Mouse (Mus musculus): Measurements from ENCODE around the gene Gm28845. TPM values are rescaled to one million over a fixed set of nuclear protein-coding genes. Genes with fewer than 3 reads are reported as not detected.

The Gm28845 gene
- polyA plus RNA-seq (2015; fragmentation: Nextera tagmentation; extraction: Ambion mirVana), result not detected in 2 replicates

DNA sequence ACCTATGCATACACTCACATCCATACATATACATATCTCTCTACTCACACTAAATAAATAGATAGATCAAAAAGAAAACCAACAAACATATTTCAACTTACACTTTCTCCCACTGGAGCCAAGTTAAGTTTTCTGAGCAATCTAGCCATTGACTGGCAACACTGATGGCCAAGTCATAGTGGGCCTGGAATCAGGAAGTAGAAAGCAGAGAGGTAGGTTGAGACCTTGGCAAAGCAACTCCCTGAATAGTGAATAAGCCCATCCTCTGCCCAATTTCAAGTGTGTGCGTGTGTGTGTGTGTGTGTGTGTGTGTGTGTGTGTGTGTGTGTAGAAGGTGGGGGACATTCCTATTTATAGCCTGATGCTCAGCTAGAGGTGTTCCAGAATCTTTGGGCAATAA is at the start of gene Gm28845:
Gene Gm28845, minus strand, starts transcription at position 121 of the 400 bp plus-strand sequence.
- H3K4me2 ChIP-seq, result no peak within 1 kb of the TSS
- H3K4me1 ChIP-seq (replicated peaks), result no peaks in the 10 kb centered on the region
- no peak for ATAC-seq (ENCODE audit: low FRiP score)
- H3K9ac ChIP-seq, result no peak within 1 kb of the TSS
- no peaks in the 10 kb centered on the region for H3K36me3 ChIP-seq
- no peak within 1 kb of the TSS for H3K27ac ChIP-seq
- no peaks in the 10 kb centered on the region for H3K27me3 ChIP-seq
- no peaks in the 10 kb centered on the region for H3K9me3 ChIP-seq
- H3K4me3 ChIP-seq, result no peak within 1 kb of the TSS
- WGBS, result 78% methylated on average over 1 of the region's 1 CpGs

DNA sequence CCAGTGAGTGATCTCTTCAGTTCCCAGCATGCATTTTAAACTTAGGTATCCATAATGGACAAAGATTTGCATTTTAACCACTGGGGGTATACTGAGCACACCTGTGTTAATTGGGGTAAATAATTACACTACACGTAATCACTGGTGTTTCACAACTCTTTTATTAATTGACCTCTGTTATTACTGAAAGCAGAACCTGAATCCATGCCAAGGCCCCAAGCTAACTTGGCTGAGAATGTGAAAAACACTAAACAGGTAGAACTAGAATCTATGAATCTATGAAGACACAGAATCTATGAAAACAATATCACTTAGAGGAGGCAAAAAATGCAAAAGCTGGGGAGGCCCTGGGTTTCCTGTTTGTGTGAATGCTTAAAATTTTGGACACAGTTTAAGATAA is 48.1 kb upstream of the Gm28845 start:
- Histone ChIP-seq H3K9me3 (no peaks in the 10 kb centered on the region), H3K36me3 (peaks cover 94% of the 10 kb centered on the region), H3K27ac (no peak overlapping the region), H3K9ac (no peak overlapping the region), H3K27me3 (no peaks in the 10 kb centered on the region), H3K4me3 (no peak overlapping the region), H3K4me2 (no peak overlapping the region), H3K4me1 (replicated peaks) (peaks cover 9% of the 10 kb centered on the region)
- WGBS, result 89% methylated on average over 1 of the region's 1 CpGs
- no peak for ATAC-seq (ENCODE audit: low FRiP score)

DNA sequence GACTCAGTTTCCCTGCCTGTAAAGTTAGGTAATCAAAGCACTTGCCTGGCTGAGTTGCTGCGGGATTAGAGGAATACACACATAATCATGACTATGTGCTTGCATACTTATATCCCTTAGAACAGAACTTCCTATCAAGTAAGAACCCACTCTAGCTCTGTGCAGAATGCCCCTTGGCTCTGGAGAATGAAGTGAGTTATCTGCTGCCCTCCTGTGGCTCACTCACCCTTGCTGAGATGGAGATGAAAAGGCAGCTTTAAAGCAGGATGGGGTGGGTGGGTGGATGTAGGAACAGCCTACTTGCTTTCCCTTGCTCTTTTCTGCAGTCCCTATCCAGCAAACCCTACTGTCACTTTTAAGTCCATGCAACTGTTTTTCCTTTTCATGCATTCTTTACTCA is 42.9 kb upstream of the Gm28845 start:
- H3K4me1 ChIP-seq (replicated peaks), result no peaks in the 10 kb centered on the region
- 100% methylated on average over 1 of the region's 1 CpGs for WGBS
- H3K27me3 ChIP-seq, result no peaks in the 10 kb centered on the region
- no peak overlapping the region for H3K9ac ChIP-seq
- no peak overlapping the region for H3K4me3 ChIP-seq
- no peaks in the 10 kb centered on the region for H3K9me3 ChIP-seq
- H3K27ac ChIP-seq, result no peak overlapping the region
- ATAC-seq (ENCODE audit: low FRiP score), result no peak
- no peak overlapping the region for H3K4me2 ChIP-seq
- H3K36me3 ChIP-seq, result peaks cover 91% of the 10 kb centered on the region

DNA sequence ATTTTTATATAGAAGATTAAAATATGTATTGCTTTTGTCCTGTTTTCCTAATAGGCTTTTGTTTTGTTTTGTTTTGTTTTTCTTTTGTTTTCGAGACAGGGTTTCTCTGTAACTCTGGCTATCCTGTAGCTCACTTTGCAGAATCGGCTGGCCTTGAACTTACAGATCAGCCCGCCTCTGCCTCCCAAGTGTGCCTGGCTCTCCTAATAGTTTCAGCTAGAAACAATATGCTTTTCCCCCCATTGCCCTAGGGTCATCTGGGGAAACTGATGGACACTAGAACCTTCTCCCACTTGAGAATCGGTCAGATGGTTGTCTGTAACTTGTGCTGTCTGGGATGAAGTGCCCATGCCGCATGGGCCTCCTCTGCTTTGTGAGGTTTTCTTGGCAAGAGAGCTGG is 36.8 kb upstream of the Gm28845 start:
- no peaks in the 10 kb centered on the region for H3K27me3 ChIP-seq
- no peak overlapping the region for H3K4me3 ChIP-seq
- H3K36me3 ChIP-seq, result peaks cover 43% of the 10 kb centered on the region
- H3K4me2 ChIP-seq, result no peak overlapping the region
- H3K27ac ChIP-seq, result no peak overlapping the region
- no peak overlapping the region for H3K9ac ChIP-seq
- WGBS, result 92% methylated on average over 5 of the region's 5 CpGs
- H3K4me1 ChIP-seq (replicated peaks), result no peaks in the 10 kb centered on the region
- ATAC-seq (ENCODE audit: low FRiP score), result no peak
- H3K9me3 ChIP-seq, result no peaks in the 10 kb centered on the region

DNA sequence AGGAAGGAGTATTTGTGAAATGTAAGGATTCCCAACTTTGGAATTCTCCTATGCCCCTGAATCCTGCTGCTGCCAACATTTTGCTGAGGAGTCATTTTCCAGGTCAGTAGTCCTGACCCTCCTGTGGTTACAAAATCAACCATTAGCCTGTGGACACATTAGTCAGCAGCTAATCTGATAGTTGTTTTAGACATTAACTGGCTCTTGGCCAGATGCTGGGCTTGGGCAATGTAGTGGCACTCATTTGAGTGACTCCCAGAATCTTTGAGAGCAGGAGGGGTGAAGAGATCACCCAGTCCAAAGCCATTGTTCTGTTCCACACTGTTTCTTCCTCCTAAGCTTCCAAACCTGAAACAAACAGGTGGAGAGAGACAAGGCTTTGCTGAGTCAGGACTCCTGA is 35.5 kb upstream of the Gm28845 start:
- no peak overlapping the region for H3K9ac ChIP-seq
- H3K27me3 ChIP-seq, result no peaks in the 10 kb centered on the region
- H3K36me3 ChIP-seq, result peaks cover 30% of the 10 kb centered on the region
- ATAC-seq (ENCODE audit: low FRiP score), result no peak
- H3K4me1 ChIP-seq (replicated peaks), result no peaks in the 10 kb centered on the region
- no peak overlapping the region for H3K4me3 ChIP-seq
- H3K27ac ChIP-seq, result no peak overlapping the region
- H3K9me3 ChIP-seq, result no peaks in the 10 kb centered on the region
- no peak overlapping the region for H3K4me2 ChIP-seq

DNA sequence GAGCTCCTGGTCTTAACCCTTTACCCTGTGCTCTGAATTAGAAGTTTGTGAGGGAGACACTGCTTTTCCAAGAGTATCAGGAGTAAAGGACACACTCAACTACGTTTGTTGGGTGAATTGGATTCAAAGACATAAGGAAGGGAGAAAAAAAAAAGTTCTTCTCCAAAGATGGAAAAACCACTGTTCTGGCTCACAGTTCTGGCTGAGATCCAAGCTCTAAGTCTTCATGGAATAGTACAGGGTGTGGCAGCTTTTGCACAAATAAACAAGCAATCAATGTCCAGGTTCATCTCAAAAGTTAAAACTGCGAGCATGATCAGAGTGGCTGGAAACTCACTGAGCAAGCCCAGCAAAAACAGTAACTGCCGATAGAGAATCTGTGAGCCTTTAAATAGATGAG is 28.6 kb upstream of the Gm28845 start:
- Histone ChIP-seq H3K4me2 (no peak overlapping the region), H3K4me1 (replicated peaks) (no peaks in the 10 kb centered on the region), H3K36me3 (no peaks in the 10 kb centered on the region), H3K27ac (no peak overlapping the region), H3K27me3 (no peaks in the 10 kb centered on the region), H3K4me3 (no peak overlapping the region), H3K9me3 (no peaks in the 10 kb centered on the region), H3K9ac (no peak overlapping the region)
- 83% methylated on average over 3 of the region's 3 CpGs for WGBS
- no peak for ATAC-seq (ENCODE audit: low FRiP score)

DNA sequence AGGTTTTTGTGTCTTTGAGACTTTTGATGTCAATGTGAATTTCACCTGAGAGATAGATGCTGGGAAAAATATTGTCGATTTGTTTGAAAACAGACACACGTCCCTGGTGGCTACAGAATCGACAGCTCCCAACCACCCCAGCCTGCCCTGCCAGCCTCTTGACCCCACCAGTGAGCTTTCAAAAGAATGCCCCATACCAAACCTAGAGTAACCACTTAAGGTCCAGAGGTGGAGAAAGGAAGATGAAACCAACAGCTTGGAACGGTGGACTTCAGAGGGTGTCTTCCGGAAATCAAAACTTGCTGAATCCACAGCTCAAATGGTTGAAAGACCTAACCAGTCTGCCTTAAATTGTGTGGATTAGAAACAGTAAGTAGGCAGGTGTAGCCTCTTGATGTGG is 28.0 kb upstream of the Gm28845 start:
- H3K9ac ChIP-seq, result no peak overlapping the region
- no peak overlapping the region for H3K4me3 ChIP-seq
- no peaks in the 10 kb centered on the region for H3K27me3 ChIP-seq
- 91% methylated on average over 5 of the region's 5 CpGs for WGBS
- H3K36me3 ChIP-seq, result no peaks in the 10 kb centered on the region
- H3K4me2 ChIP-seq, result no peak overlapping the region
- no peak overlapping the region for H3K27ac ChIP-seq
- no peaks in the 10 kb centered on the region for H3K9me3 ChIP-seq
- ATAC-seq (ENCODE audit: low FRiP score), result no peak
- H3K4me1 ChIP-seq (replicated peaks), result no peaks in the 10 kb centered on the region

DNA sequence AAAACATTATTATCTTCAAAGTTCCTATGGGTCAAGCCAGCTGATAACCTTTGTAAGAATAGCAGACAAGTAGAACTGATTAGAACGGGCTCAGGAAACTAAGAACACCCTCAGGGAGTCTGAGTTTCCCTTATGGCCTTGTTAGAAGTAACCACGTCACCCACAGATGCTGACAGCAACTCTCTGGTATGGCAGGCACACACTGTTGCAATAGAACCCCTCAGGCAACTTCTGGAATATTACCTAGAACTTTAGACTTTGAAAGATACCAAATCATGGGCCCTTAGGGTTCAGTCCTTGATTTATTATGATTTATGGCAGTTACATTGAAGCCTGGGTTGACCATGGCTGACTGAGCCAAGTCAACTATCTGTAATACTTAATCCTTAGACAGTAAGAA is 27.2 kb upstream of the Gm28845 start:
- Histone ChIP-seq H3K4me1 (replicated peaks) (no peaks in the 10 kb centered on the region), H3K9ac (no peak overlapping the region), H3K4me3 (no peak overlapping the region), H3K4me2 (no peak overlapping the region), H3K36me3 (no peaks in the 10 kb centered on the region), H3K27ac (no peak overlapping the region), H3K9me3 (no peaks in the 10 kb centered on the region), H3K27me3 (no peaks in the 10 kb centered on the region)
- no peak for ATAC-seq (ENCODE audit: low FRiP score)
- WGBS, result 70% methylated on average over 2 of the region's 2 CpGs

DNA sequence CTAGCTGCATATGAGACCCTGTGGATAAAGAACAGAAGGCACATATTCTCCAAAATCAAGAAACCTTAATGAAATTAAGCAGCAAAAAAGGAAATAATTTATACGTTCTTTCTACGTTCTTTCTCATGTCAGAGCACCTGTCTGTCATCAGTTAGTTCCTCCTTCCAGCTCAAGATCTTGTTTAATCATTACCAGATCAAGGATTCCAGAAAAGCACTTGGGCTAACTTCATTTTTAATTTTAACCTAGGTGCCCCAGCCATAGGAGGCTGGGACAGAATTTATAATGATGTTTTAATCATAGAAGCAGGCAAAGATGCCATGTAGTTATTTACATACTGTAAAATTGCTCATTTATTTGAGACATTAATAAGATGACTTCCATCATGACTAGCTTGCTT is 25.4 kb upstream of the Gm28845 start:
- Histone ChIP-seq H3K4me1 (replicated peaks) (no peaks in the 10 kb centered on the region), H3K36me3 (no peaks in the 10 kb centered on the region), H3K9me3 (no peaks in the 10 kb centered on the region), H3K27me3 (no peaks in the 10 kb centered on the region), H3K9ac (no peak overlapping the region), H3K4me3 (no peak overlapping the region), H3K4me2 (no peak overlapping the region), H3K27ac (no peak overlapping the region)
- ATAC-seq (ENCODE audit: low FRiP score), result no peak
- WGBS, result 93% methylated on average over 2 of the region's 2 CpGs

DNA sequence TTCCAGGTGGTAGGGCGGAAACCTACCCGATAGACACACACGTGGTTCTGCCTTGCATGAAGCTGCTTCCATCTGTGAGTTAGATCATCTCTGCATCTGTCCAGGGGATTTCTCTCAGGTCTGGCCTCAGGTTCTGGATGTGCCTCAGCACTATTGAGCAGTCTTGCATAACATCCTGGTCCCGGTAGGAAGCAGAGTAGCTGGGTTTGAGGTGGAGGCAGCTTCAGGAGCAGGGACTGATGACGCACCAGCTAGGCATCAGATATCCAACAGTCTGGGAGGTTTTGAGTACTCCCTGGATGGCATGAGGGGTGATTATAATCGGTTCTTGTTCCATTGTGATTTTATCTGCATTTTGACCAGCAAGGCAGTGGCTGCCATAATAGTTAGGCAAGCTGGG is 18.2 kb upstream of the Gm28845 start:
- Histone ChIP-seq H3K4me3 (no peak overlapping the region), H3K27ac (no peak overlapping the region), H3K27me3 (no peaks in the 10 kb centered on the region), H3K4me2 (no peak overlapping the region), H3K36me3 (no peaks in the 10 kb centered on the region), H3K4me1 (replicated peaks) (no peaks in the 10 kb centered on the region), H3K9ac (no peak overlapping the region), H3K9me3 (no peaks in the 10 kb centered on the region)
- WGBS, result 90% methylated on average over 6 of the region's 6 CpGs
- ATAC-seq (ENCODE audit: low FRiP score), result no peak

DNA sequence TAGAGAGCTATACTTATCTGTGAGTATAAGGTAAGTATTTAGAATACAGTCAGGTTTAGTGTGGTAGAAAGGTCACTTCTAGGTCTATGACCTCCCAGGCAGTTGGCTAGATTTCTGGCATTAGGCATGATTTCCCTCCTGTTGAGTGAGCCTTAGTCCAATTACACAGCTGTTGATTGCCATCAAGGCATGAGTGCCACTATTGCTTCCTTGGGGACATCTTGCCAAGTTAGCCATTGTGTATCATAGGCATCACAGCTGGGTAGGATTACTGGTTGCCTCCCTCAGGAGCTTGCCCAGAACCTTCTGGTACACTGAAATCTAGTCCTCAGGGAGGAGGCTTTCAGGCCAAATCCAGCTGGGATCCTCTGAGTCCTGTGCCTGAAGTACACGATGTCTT is 13.5 kb upstream of the Gm28845 start:
- no peak overlapping the region for H3K4me3 ChIP-seq
- ATAC-seq (ENCODE audit: low FRiP score), result no peak
- no peaks in the 10 kb centered on the region for H3K36me3 ChIP-seq
- 83% methylated on average over 1 of the region's 1 CpGs for WGBS
- H3K9ac ChIP-seq, result no peak overlapping the region
- no peak overlapping the region for H3K4me2 ChIP-seq
- H3K9me3 ChIP-seq, result no peaks in the 10 kb centered on the region
- no peak overlapping the region for H3K27ac ChIP-seq
- H3K4me1 ChIP-seq (replicated peaks), result no peaks in the 10 kb centered on the region
- H3K27me3 ChIP-seq, result no peaks in the 10 kb centered on the region

DNA sequence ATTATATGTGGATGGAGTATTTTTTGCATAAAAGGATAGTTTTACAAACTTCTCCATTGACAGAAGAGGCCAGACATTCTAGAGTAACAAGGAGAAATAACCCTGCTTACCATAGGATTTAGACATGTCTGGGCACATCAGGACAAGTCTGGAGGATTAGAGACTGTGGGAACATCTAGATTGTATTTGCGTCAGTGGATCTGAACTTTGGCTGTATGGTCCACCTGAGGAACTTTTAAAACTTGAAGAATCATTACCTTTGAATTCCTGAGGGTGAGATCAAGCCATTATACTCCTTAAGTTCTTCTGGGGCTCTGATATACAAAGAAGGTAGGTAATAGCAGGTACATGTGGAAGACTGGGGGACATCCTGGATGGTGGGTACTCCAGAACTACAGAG is 12.3 kb upstream of the Gm28845 start:
- H3K4me1 ChIP-seq (replicated peaks), result no peaks in the 10 kb centered on the region
- no peak overlapping the region for H3K27ac ChIP-seq
- no peaks in the 10 kb centered on the region for H3K27me3 ChIP-seq
- no peak for ATAC-seq (ENCODE audit: low FRiP score)
- 94% methylated on average over 1 of the region's 1 CpGs for WGBS
- no peaks in the 10 kb centered on the region for H3K36me3 ChIP-seq
- no peaks in the 10 kb centered on the region for H3K9me3 ChIP-seq
- H3K4me3 ChIP-seq, result no peak overlapping the region
- H3K4me2 ChIP-seq, result no peak overlapping the region
- H3K9ac ChIP-seq, result no peak overlapping the region

DNA sequence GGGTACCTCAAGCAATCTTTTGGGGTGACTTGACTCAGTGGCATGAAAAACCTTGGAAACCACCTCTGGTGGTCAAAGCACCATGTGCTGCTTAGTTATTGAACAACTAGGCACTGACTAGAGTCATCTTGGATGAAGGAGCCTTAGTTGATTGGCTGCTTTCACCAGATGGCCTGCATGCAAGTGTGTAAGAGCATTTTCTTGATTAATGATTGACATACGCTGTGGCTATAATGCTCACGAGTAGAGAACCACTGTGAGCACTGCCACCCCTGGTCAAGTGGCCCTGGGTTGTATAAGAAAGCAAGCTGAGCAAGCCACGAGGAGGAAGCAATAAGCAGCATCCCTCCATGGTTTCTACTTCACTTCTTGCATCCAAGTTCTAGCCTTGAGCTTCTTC is 10.9 kb upstream of the Gm28845 start:
- Histone ChIP-seq H3K4me1 (replicated peaks) (no peaks in the 10 kb centered on the region), H3K4me3 (no peak overlapping the region), H3K4me2 (no peak overlapping the region), H3K9me3 (no peaks in the 10 kb centered on the region), H3K9ac (no peak overlapping the region), H3K27ac (no peak overlapping the region), H3K27me3 (no peaks in the 10 kb centered on the region), H3K36me3 (no peaks in the 10 kb centered on the region)
- no peak for ATAC-seq (ENCODE audit: low FRiP score)
- WGBS, result 80% methylated on average over 3 of the region's 3 CpGs

DNA sequence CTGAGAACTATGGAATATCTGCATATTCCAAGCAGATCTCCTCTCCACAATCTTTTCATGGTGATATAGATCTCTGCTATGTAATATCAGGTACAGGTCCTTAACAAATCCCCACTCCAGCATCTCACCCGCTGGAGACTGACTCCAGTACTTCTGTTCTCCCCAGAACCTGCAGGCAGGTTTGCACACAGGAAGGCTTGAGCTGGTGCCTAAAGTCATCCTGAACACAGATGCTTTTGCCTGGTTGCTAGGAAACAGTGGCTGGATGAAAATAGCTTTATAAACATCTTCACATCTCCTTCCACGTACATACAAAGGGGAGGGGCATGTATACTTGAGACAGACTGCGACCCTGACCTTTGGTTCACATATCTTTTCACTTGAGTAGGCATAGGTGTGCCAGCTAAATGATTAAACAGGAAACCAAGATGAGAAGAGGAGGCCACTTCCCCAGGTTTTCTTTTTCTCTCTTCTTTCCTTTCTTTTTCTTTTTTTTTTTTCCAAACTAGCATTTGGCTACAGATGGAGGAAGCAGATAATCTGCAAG is 10.3 kb upstream of the Gm28845 start:
- Histone ChIP-seq H3K4me2 (no peak overlapping the region), H3K4me3 (no peak overlapping the region), H3K4me1 (replicated peaks) (no peaks in the 10 kb centered on the region), H3K27ac (no peak overlapping the region), H3K9ac (no peak overlapping the region), H3K27me3 (no peaks in the 10 kb centered on the region), H3K36me3 (no peaks in the 10 kb centered on the region), H3K9me3 (no peaks in the 10 kb centered on the region)
- no peak for ATAC-seq (ENCODE audit: low FRiP score)
- 82% methylated on average over 3 of the region's 3 CpGs for WGBS

Measured in hindbrain, embryonic 13.5 days (tissue).